Mouse (Mus musculus) monocyte, adult 2 months (primary cell): ENCODE results near the gene Olfr1276.

Experiments
- DNase-seq, 2 experiments: peaks; one replicate each; pipeline ENCODE4 v3.0.0; 2022; ENCODE audit warnings: low spot score in 2 of 2, low read depth in 1 of 2

Gene Olfr1276

GRCm38 (mm10) chr2:111254216-111254615, at the start of gene Olfr1276:
Gene Olfr1276 (plus strand): TSS chr2:111254516.
- no peak for DNase-seq

GRCm38 (mm10) chr2:111229502-111229901, 24.8 kb upstream of the Olfr1276 start, which contains the start of gene 4930430A15Rik:
Gene 4930430A15Rik (minus strand): TSS chr2:111229602.
- DNase-seq: no peak

DNA sequence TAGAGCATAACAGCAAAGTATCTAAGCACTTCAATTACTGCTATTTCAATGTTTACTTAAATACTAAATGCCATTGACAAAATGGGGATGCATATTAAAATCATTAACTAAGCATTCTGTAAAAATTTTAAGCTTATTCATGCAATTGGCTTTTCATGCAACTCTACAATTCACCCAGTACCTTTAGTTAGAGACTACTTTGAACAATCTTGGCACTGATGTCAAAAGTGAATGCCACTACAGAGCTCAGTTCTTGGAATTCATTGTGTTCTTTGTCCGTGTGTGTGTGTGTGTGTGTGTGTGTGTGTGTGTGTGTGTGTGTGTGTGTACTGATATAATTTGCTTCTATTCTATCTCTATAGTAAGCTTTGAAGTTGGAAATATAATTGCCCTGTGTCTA, 19.1 kb upstream of the Olfr1276 start, which contains the start of gene Olfr1275:
TSS of gene Olfr1275 (minus strand) at position 101 of the 400 bp plus-strand sequence.
- DNase-seq: no peak

DNA sequence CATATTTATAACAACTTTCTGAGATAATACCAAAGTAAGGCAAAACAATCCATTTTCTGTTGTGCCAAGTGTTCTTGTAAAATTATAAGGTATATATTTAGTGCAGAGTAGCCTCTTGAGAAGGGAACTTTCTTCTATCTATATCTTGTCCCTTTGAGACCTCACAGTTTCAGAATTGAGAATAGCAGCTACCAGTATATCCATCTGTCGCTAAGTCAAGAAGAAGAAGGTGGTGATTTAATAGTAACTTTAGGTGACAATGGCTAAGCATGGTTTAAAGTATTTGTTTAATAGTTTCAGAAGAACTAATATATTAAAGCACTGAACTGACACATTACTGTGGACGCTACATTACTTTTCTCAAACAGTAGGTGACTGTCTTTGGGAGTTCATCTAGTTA, 19.7 kb downstream of the Olfr1276 start, which contains the start of gene Olfr1277:
TSS of gene Olfr1277 (minus strand) at position 101 of the 400 bp plus-strand sequence.
- DNase-seq: no peak

- no peak for DNase-seq
Measured at GRCm38 (mm10) chr2:111289836-111290235, 35.5 kb downstream of the Olfr1276 start, which contains the start of gene Olfr1278. Gene Olfr1278 (plus strand): TSS chr2:111290136.

- DNase-seq: no peak
Measured at GRCm38 (mm10) chr2:111298541-111298940, 44.2 kb downstream of the Olfr1276 start.

DNA sequence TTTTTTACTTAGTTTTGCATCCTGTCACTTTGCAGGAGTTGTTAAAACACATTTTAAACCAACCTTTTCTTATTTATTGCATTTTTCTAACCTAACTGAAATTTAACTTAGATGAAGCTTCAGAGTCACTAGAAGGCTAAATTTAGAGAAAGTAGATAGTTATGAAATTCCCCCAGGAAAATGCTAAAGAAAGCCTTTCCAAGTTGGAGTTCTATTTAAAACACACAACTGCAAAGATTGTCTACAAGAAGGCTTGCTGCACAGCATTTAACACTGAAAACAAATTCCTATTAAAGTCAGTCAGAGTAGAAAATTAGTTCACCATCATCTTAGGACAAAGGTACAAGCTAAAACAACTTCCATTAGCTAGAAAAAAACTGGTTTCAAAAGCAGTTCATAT, 46.1 kb downstream of the Olfr1276 start, which contains the start of gene Olfr1279:
TSS of gene Olfr1279 (plus strand) at position 262 of the 400 bp plus-strand sequence.
- no peak for DNase-seq
